Mouse (Mus musculus) CD8-positive naive resting alpha-beta T cell, adult 2 months (primary cell): Measurements from ENCODE around the gene Clrn2.

Experiments
- DNase-seq, 2 experiments: peaks; one replicate each; pipeline ENCODE4 v3.0.0; 2022; ENCODE audit warnings: low read depth in 2 of 2, low spot score in 2 of 2

Gene Clrn2

GRCm38 (mm10) chr5:45449831-45450716 lies 3.5 kb upstream of the Clrn2 start, which contains the start of gene Qdpr:
Gene Qdpr (minus strand): TSS chr5:45450236.
- peak; percentile 92 to 95 for DNase-seq

DNA sequence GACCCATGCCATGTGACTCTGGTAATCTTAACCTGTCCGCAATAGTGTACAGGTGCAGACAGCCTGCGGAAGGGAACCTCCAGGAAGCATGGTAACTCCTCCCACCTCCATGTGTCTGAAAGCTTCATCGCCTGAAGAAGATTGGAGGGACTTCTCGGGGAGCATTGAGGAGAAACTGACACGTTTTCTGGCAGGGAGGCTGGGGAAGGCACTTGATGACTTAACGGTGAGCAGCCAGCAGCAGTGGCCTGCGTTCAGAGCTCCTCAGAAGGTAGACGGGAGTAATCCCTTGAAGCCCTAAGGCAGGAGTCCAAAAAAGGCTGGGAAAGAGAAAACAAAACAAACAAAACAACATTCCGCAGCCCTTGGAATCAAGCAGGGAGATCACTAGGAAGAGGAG lies 905 bp downstream of the Clrn2 start:
- no peak for DNase-seq

- DNase-seq: no peak
Measured at GRCm38 (mm10) chr5:45472880-45473450, 19.4 kb downstream of the Clrn2 start.

GRCm38 (mm10) chr5:45473521-45473920 lies 20.0 kb downstream of the Clrn2 start:
- DNase-seq: no peak

DNA sequence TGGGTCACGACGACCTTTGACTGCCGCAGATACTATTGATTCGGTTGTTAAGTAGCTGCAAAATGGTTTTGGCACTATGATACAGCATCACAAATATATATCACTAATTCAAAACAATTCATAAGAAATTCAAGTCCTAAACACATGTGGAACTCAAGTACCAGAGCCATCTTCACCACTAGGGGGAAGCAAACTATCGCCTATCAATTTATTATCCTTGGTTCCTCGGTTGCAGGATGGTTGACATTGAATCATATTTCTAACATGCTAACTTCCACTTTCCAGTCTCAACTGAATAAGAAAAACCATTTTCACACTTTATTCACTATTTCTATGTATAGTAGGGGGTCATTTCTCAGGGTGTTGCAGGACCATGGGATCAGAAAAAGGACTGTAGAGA lies 20.7 kb downstream of the Clrn2 start:
- DNase-seq: peak; percentile 39 to 62

DNA sequence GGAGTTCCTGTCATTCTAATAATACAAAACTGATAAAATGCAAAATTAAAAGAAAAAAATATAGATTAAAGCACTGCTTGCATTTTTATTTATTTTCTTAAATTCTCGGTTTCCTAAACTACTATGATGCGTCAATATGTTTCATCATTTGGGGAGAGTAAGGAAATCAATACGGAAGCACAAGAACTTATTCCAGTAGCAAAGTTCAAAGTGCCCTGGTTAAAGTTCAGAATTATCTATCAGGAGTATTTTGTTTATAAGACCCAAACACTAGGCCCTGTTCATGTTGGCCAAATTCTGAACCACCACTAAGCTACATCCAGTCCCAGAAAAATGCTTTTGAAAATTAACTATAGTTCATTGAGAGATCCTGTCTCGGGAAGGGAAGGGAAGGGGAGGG lies 21.2 kb downstream of the Clrn2 start:
- no peak for DNase-seq

DNA sequence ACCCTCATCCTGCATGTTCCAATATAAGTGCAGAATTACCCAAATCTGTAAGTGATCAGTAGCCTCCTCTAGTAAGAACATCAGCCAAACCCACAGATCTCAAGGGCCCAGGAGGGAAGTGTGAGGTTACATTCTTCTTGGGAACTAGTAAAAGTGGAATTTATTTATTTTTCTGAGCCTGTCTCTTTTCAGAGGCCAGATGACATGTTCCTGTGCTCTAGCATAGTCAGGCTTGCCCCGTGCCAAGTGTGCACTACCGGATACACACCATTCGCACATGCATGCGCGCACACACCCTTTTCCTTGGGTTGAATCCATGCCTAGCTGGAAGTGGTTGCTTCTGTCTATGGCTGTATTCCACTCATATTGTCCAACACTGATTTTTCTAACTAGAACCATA lies 22.2 kb downstream of the Clrn2 start:
- no peak for DNase-seq

- DNase-seq: no peak
Measured at GRCm38 (mm10) chr5:45476288-45476687, 22.7 kb downstream of the Clrn2 start.

GRCm38 (mm10) chr5:45477601-45478000 lies 24.1 kb downstream of the Clrn2 start:
- DNase-seq: no peak

DNA sequence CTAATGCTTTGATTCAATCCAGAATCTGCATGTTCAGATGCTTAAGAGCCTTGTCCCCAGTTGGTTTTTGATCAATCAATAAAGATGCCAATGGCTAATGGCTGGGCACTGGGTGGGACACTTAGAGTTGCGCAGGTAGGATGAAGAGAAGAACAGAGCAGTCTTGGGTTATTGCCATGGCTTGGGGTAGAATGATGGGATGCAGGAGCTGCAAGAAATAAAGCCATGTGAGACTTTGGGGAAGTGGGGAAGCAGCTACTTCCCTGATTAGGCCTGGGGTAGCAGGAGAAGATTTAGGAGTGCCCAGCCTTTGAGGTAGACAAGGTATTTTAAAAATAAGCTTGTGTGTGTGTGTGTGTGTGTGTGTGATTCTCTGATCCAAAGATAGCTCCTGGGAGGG lies 26.5 kb downstream of the Clrn2 start:
- no peak for DNase-seq

- no peak for DNase-seq
Measured at GRCm38 (mm10) chr5:45481125-45481524, 27.6 kb downstream of the Clrn2 start.

- DNase-seq: no peak
Measured at GRCm38 (mm10) chr5:45482607-45483006, 29.1 kb downstream of the Clrn2 start.

GRCm38 (mm10) chr5:45483654-45484053 lies 30.1 kb downstream of the Clrn2 start:
- no peak for DNase-seq

DNA sequence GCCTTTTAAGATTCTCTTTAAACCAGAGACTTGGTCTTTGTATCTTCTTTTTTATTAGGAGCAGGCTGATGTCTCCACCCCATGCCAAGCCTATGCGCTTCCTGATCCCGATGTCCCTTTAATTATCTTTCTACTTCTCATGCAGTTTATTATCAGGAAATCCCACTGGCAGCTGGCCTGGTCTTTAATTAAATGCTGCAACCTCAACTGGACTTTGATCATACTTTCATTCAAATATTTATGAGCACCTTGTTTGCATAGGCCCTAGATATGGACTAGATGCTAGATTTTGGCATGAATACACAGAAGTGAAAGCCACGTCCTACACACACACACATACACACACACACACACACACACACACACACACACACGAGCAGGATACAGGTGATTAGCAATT lies 38.2 kb downstream of the Clrn2 start:
- DNase-seq: no peak

- peak; percentile 96 to 97 for DNase-seq
Measured at GRCm38 (mm10) chr5:45493191-45494092, 39.9 kb downstream of the Clrn2 start, which contains the start of gene Lap3. Gene Lap3 (plus strand): TSS chr5:45493374.

- no peak for DNase-seq
Measured at GRCm38 (mm10) chr5:45494093-45494755, 40.7 kb downstream of the Clrn2 start.

- DNase-seq: no peak
Measured at GRCm38 (mm10) chr5:45495429-45495975, 42.0 kb downstream of the Clrn2 start.

DNA sequence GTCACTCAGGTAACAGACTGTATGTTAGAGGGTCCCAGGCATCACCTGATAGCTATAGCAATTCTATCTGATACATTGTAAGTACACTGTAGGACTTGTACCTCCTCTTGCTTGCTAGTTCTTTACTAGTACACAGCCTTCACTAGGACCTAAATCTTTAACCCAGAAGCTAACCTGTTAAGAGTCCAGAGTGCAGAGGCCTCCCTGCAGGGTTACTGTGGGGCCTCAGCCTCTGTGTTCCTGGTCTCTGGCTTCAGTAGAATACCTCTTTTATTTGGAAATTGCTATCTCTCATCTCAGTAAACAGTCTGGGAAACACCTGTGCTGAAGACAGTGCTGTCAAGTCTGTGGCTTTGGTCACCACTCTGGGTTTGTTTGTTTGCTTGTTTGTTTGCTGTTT lies 42.5 kb downstream of the Clrn2 start:
- no peak for DNase-seq

DNA sequence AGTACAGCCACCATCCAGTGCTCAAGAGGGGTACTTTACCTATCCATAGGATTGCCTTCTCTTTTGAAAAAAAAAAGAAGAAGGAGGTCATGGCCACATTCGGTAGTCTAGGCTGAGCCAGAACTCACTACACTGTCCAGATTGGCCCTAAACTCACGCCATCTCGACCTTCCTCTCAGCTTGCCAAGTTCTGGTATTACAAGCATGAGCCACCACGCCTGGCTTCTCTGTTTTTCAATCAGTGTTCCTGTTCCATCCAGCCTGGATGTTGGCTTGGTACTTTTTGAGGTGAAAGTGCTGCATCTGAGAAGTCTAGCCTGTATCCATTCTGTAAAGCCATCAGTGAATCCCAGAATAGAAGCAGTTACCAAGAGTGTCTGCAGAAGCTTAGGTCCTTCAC lies 42.9 kb downstream of the Clrn2 start:
- DNase-seq: no peak

- no peak for DNase-seq
Measured at GRCm38 (mm10) chr5:45496930-45497550, 43.5 kb downstream of the Clrn2 start.
